Mouse (Mus musculus) stomach, postnatal 0 days (tissue): ENCODE data around the gene Neurog1. TPM values are rescaled to one million over a fixed set of nuclear protein-coding genes. Genes with fewer than 3 reads are reported as not detected.

ENCODE experiments used
- ATAC-seq: fragments of 200-750 bp; cut with Nextera tagmentation; 2 replicates; pipeline ENCODE4 v1.8.0; 2017; ENCODE audit not compliant: low FRiP score, low TSS enrichment
- DNase-seq: peaks from one replicate; pipeline ENCODE4 v3.0.0-alpha.2; 2016; ENCODE audit warnings: low spot score
- H3K27ac ChIP-seq: fragments of 300-500 bp; sonication (generic); replicated peaks from 2 replicates; pipeline ENCODE4 v1.5.1; 2014; ENCODE audit warnings: mild to moderate bottlenecking, control low read depth
- H3K27me3 ChIP-seq: fragments of 300-500 bp; sonication (generic); 2 replicates; pipeline ENCODE4 v1.6.1; 2014; ENCODE audit warnings: low read length; ENCODE audit not compliant: control insufficient read depth, insufficient read depth
- H3K36me3 ChIP-seq: fragments of 300-500 bp; sonication (generic); 2 replicates; pipeline ENCODE4 v1.6.1; 2014; ENCODE audit warnings: low read length, mixed read lengths; ENCODE audit not compliant: control insufficient read depth, insufficient read depth
- H3K4me1 ChIP-seq: fragments of 300-500 bp; sonication (generic); replicated peaks from 2 replicates; pipeline ENCODE4 v1.6.1; 2014; ENCODE audit warnings: antibody characterized with exemption; ENCODE audit not compliant: control insufficient read depth, insufficient read depth
- H3K4me2 ChIP-seq: fragments of 300-500 bp; sonication (generic); replicated peaks from 2 replicates; pipeline ENCODE4 v1.6.1; 2014; ENCODE audit warnings: low read depth, mild to moderate bottlenecking, control low read depth, moderate library complexity
- H3K4me3 ChIP-seq: fragments of 300-500 bp; sonication (generic); 2 replicates; pipeline ENCODE4 v1.5.1; 2014; ENCODE audit warnings: low read depth, low read length, control low read depth
- H3K9ac ChIP-seq: fragments of 300-500 bp; sonication (generic); 2 replicates; pipeline ENCODE4 v1.6.1; 2014; ENCODE audit warnings: mild to moderate bottlenecking, low read length, control low read depth, mixed read lengths
- H3K9me3 ChIP-seq: fragments of 300-500 bp; sonication (generic); 2 replicates; pipeline ENCODE4 v1.6.1; 2016; ENCODE audit warnings: low read length; ENCODE audit not compliant: control insufficient read depth
- CTCF ChIP-seq: IDR thresholded peaks from 2 replicates; pipeline ENCODE4 v1.5.1; 2016; ENCODE audit warnings: antibody characterized with exemption, low read depth, mild to moderate bottlenecking, moderate library complexity
- EP300 ChIP-seq: optimal IDR thresholded peaks from 2 replicates; pipeline ENCODE3; 2016; ENCODE audit warnings: antibody characterized with exemption
- WGBS: fragments of 180-500 bp; shearing (Covaris S2); extraction: QIAGEN DNeasy Blood & Tissue Kit; methylation state at CpG from one replicate; pipeline ENCODE4 v1.1.7; 2014; 5-methylcytosine and 5-hydroxymethylcytosine counted together
- polyA plus RNA-seq: library from polyadenylated mRNA; unstranded; fragments of >200 nt; fragmentation: Nextera tagmentation; extraction: Ambion mirVana; gene quantifications from 2 replicates; pipeline ENCODE4 v1.2.1, GENCODE M21; 2015

Gene Neurog1
- polyA plus RNA-seq, 1 experiment from 2014 or later: not detected

- Histone ChIP-seq H3K4me1 (no peaks in the 10 kb centered on the region), H3K9ac (no peak overlapping the region), H3K9me3 (no peaks in the 10 kb centered on the region), H3K4me2 (no peak overlapping the region), H3K27me3 (no peaks in the 10 kb centered on the region), H3K36me3 (no peaks in the 10 kb centered on the region), H3K27ac (no peak overlapping the region), H3K4me3 (no peak overlapping the region)
- TF ChIP-seq CTCF: no peak
- TF ChIP-seq EP300: no peak
- WGBS: 76% methylated on average over 10 of the region's 10 CpGs
- DNase-seq: no peak
- ATAC-seq: no peak
Measured at GRCm38 (mm10) chr13:56237905-56238304, 14.1 kb downstream of the Neurog1 start.

GRCm38 (mm10) chr13:56236194-56236593 is 15.8 kb downstream of the Neurog1 start:
- H3K4me3 ChIP-seq: no peak overlapping the region
- no peaks in the 10 kb centered on the region for H3K4me1 ChIP-seq
- H3K36me3 ChIP-seq: no peaks in the 10 kb centered on the region
- WGBS: 34% methylated on average over 7 of the region's 7 CpGs
- no peak overlapping the region for H3K27ac ChIP-seq
- H3K27me3 ChIP-seq: no peaks in the 10 kb centered on the region
- no peaks in the 10 kb centered on the region for H3K9me3 ChIP-seq
- H3K4me2 ChIP-seq: no peak overlapping the region
- no peak for ATAC-seq
- TF ChIP-seq EP300 (no peak), CTCF (no peak)
- no peak for DNase-seq
- no peak overlapping the region for H3K9ac ChIP-seq

GRCm38 (mm10) chr13:56228790-56229189 is 23.2 kb downstream of the Neurog1 start:
- H3K4me2 ChIP-seq: no peak overlapping the region
- 22% methylated on average over 7 of the region's 7 CpGs for WGBS
- H3K4me3 ChIP-seq: no peak overlapping the region
- H3K36me3 ChIP-seq: no peaks in the 10 kb centered on the region
- H3K4me1 ChIP-seq: no peaks in the 10 kb centered on the region
- no peak overlapping the region for H3K27ac ChIP-seq
- H3K27me3 ChIP-seq: no peaks in the 10 kb centered on the region
- TF ChIP-seq EP300 (no peak), CTCF (no peak)
- no peak for ATAC-seq
- DNase-seq: no peak
- H3K9me3 ChIP-seq: no peaks in the 10 kb centered on the region
- H3K9ac ChIP-seq: no peak overlapping the region

GRCm38 (mm10) chr13:56226175-56226954 is 25.6 kb downstream of the Neurog1 start:
- TF ChIP-seq EP300 (no peak), CTCF (no peak; the same call in 1 of the 2 replicates)
- H3K9me3 ChIP-seq: no peaks in the 10 kb centered on the region
- no peak overlapping the region for H3K9ac ChIP-seq
- 0 out of 2 replicates have a peak, but pooled peaks cover 2% of the 10 kb centered on the region for H3K4me1 ChIP-seq
- H3K36me3 ChIP-seq: no peaks in the 10 kb centered on the region
- H3K4me2 ChIP-seq: no peak overlapping the region
- H3K27ac ChIP-seq: no peak overlapping the region
- ATAC-seq (no peak), DNase-seq (no peak)
- H3K27me3 ChIP-seq: 0 out of 2 replicates have a peak, but pooled peaks cover 2% of the 10 kb centered on the region
- WGBS: 24% methylated on average over 10 of the region's 10 CpGs
- no peak overlapping the region for H3K4me3 ChIP-seq

GRCm38 (mm10) chr13:56223625-56224024 is 28.3 kb downstream of the Neurog1 start:
- H3K4me2 ChIP-seq: no peak overlapping the region

GRCm38 (mm10) chr13:56222849-56223246 is 29.1 kb downstream of the Neurog1 start:
- 27% methylated on average over 4 of the region's 4 CpGs for WGBS
- Histone ChIP-seq H3K9ac (no peak overlapping the region), H3K36me3 (no peaks in the 10 kb centered on the region), H3K4me3 (no peak overlapping the region), H3K27ac (no peak overlapping the region), H3K9me3 (no peaks in the 10 kb centered on the region), H3K4me2 (no peak overlapping the region), H3K4me1 (0 out of 2 replicates have a peak, but pooled peaks cover 2% of the 10 kb centered on the region), H3K27me3 (0 out of 2 replicates have a peak, but pooled peaks cover 2% of the 10 kb centered on the region)
- ATAC-seq (no peak), DNase-seq (no peak)
- no peak for TF ChIP-seq CTCF
- TF ChIP-seq EP300: no peak

More at GRCm38 (mm10) chr13:56223625-56224024, 28.3 kb downstream of the Neurog1 start:
- 0 out of 2 replicates have a peak, but pooled peaks cover 2% of the 10 kb centered on the region for H3K4me1 ChIP-seq
- H3K36me3 ChIP-seq: no peaks in the 10 kb centered on the region
- H3K4me3 ChIP-seq: no peak overlapping the region
- TF ChIP-seq EP300 (no peak), CTCF (no peak)
- H3K27ac ChIP-seq: no peak overlapping the region
- no peak for DNase-seq
- no peak for ATAC-seq
- WGBS: 14% methylated on average over 21 of the region's 21 CpGs
- H3K9me3 ChIP-seq: no peaks in the 10 kb centered on the region
- no peak overlapping the region for H3K9ac ChIP-seq
- H3K27me3 ChIP-seq: 0 out of 2 replicates have a peak, but pooled peaks cover 2% of the 10 kb centered on the region
